Mouse (Mus musculus) lung, embryonic 14.5 days (tissue): ENCODE data around the gene Clmn. TPM values are rescaled to one million over a fixed set of nuclear protein-coding genes. Genes with fewer than 3 reads are reported as not detected.

Experiments used
- ATAC-seq: fragments of 200-750 bp; cut with Nextera tagmentation; 2 replicates; pipeline ENCODE4 v1.8.0; 2017; ENCODE audit warnings: mild to moderate bottlenecking, moderate TSS enrichment, moderate library complexity; ENCODE audit not compliant: insufficient read depth
- DNase-seq: peaks from one replicate; pipeline ENCODE4 v3.0.0-alpha.2; 2015
- H3K27ac ChIP-seq: fragments of 300-500 bp; sonication (generic); 2 replicates; pipeline ENCODE4 v1.5.1; 2014; ENCODE audit warnings: low read depth, mild to moderate bottlenecking, moderate library complexity
- H3K27me3 ChIP-seq: fragments of 300-500 bp; sonication (generic); 2 replicates; pipeline ENCODE4 v1.6.1; 2014; ENCODE audit warnings: low read length, control low read depth; ENCODE audit not compliant: insufficient read depth
- H3K36me3 ChIP-seq: fragments of 300-500 bp; sonication (generic); 2 replicates; pipeline ENCODE4 v1.6.1; 2014; ENCODE audit warnings: control low read depth; ENCODE audit not compliant: insufficient read depth
- H3K4me1 ChIP-seq: fragments of 300-500 bp; sonication (generic); 2 replicates; pipeline ENCODE4 v1.6.1; 2014; ENCODE audit warnings: antibody characterized with exemption, control low read depth; ENCODE audit not compliant: insufficient read depth
- H3K4me2 ChIP-seq: fragments of 300-500 bp; sonication (generic); 2 replicates; pipeline ENCODE4 v1.6.1; 2014; ENCODE audit warnings: mild to moderate bottlenecking
- H3K4me3 ChIP-seq: fragments of 300-500 bp; sonication (generic); 2 replicates; pipeline ENCODE4 v1.5.1; 2014; ENCODE audit warnings: low read depth, low read length
- H3K9ac ChIP-seq: fragments of 300-500 bp; sonication (generic); 2 replicates; pipeline ENCODE4 v1.6.1; 2014
- H3K9me3 ChIP-seq: fragments of 300-500 bp; sonication (generic); 2 replicates; pipeline ENCODE4 v1.6.1; 2016; ENCODE audit warnings: low read depth, low read length, control low read depth
- CTCF ChIP-seq: IDR thresholded peaks from 2 replicates; pipeline ENCODE4 v1.5.1; 2016; ENCODE audit warnings: antibody characterized with exemption, low read depth
- WGBS: fragments of 180-500 bp; shearing (Covaris S2); extraction: QIAGEN DNeasy Blood & Tissue Kit; methylation state at CpG from one replicate; pipeline ENCODE4 v1.1.7; 2014; 5-methylcytosine and 5-hydroxymethylcytosine counted together
- polyA plus RNA-seq: library from polyadenylated mRNA; unstranded; fragments of >200 nt; fragmentation: Nextera tagmentation; extraction: Ambion mirVana; gene quantifications from 2 replicates; pipeline ENCODE4 v1.2.1, GENCODE M21; 2014

The Clmn gene
- polyA plus RNA-seq, 1 experiment from 2014 or later = 2.1 TPM

DNA sequence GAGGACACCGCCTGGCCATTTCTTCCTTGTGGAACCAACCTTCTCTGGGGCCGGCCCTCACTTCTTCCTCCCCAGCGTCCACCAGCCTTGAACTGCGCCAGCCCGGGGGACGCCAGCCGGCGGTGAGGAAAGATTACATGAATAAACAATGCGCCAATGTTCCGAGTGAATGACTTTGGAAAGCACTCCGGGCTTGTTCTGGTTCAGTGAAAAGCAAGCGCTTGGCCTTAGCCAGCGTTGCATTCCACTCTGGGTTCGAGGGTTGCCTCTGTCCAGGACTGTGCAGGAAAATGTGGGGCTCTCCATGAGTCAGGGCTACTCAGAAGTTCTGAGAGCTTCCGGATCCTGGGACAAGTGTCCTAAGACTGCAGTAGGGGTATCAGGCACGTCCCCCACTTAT is 31.8 kb upstream of the Clmn start:
- H3K27ac ChIP-seq = peak overlapping the region; percentile 73
- H3K9me3 ChIP-seq = no peaks in the 10 kb centered on the region
- no peak overlapping the region for H3K4me2 ChIP-seq
- TF ChIP-seq CTCF = no peak
- H3K4me1 ChIP-seq = no peaks in the 10 kb centered on the region; the same call in 1 of the 2 replicates
- H3K9ac ChIP-seq = no peak overlapping the region
- no peaks in the 10 kb centered on the region for H3K36me3 ChIP-seq
- DNase-seq = peak; percentile 55
- H3K4me3 ChIP-seq = no peak overlapping the region
- ATAC-seq = peak; percentile 60
- no peaks in the 10 kb centered on the region for H3K27me3 ChIP-seq
- 46% methylated on average over 16 of the region's 16 CpGs for WGBS

DNA sequence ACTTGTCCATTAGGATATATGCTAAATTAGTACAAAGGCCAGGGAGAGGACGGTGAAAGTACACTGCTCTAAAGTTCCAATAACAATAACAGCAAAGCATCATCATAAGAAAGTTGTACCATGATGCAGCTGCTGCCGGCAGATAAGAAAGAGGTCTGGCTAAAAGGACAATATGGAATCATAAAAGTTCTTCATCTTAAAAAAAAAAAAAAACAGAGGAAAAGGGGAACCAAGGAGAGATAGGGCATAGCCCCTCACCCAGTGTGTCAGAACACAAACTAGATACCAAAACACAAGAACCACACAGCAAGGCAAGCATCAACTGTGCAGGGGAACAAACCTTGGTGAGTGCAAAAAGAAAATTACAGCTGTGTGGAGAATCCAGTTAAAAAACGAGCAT is 27.4 kb upstream of the Clmn start:
- no peak for TF ChIP-seq CTCF
- Histone ChIP-seq H3K27ac (no peak overlapping the region), H3K36me3 (no peaks in the 10 kb centered on the region), H3K9ac (no peak overlapping the region), H3K4me1 (no peaks in the 10 kb centered on the region), H3K4me3 (no peak overlapping the region), H3K27me3 (no peaks in the 10 kb centered on the region), H3K4me2 (no peak overlapping the region), H3K9me3 (no peaks in the 10 kb centered on the region)
- 89% methylated on average over 3 of the region's 3 CpGs for WGBS
- DNase-seq (no peak), ATAC-seq (no peak)

DNA sequence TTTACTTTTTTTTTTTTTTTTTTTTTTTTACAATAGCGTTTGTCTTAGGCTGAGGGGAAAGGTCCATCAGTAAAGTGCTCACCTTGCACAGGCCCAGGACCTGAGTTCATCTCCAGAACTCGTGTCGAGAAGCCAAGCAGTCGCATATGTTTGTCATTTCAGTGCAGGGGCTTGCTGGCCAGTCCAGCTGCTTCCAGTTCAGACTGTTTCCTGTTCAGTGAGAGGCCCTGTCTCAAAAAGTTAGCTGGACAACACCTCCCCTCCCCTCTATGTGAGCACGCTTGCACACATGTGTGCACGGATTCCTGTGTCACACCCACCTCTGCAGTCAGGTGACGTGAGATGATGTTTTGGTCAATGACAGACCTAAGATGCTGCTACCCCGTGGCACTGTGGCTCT is 25.2 kb upstream of the Clmn start:
- DNase-seq (no peak), ATAC-seq (no peak)
- 80% methylated on average over 8 of the region's 8 CpGs for WGBS
- Histone ChIP-seq H3K4me3 (no peak overlapping the region), H3K27ac (no peak overlapping the region), H3K4me2 (no peak overlapping the region), H3K27me3 (no peaks in the 10 kb centered on the region), H3K36me3 (no peaks in the 10 kb centered on the region), H3K4me1 (no peaks in the 10 kb centered on the region), H3K9me3 (no peaks in the 10 kb centered on the region), H3K9ac (no peak overlapping the region)
- no peak for TF ChIP-seq CTCF

DNA sequence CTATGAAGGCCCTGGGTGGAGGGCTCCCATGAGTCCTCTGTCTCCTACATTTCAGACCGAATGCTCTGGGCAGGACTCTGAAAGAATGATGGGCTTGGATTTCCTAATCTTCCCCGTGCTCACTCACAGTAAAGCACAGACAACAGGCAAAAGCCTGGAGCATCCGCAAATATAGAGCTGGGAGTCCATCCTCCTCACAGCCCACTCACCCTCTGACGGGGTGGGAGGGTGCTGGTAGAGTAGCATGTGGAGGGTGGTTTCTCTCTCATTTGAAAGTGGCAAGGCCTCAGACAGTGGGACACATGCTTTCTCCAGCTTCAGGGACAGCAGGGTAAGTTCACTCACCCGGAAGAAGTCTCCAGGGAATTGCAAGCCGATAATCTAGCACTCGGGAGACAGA is 21.2 kb upstream of the Clmn start:
- 72% methylated on average over 7 of the region's 7 CpGs for WGBS
- DNase-seq (no peak), ATAC-seq (no peak)
- H3K36me3 ChIP-seq = no peaks in the 10 kb centered on the region
- no peak for TF ChIP-seq CTCF
- H3K27ac ChIP-seq = no peak overlapping the region
- no peak overlapping the region for H3K4me3 ChIP-seq
- H3K27me3 ChIP-seq = no peaks in the 10 kb centered on the region
- no peaks in the 10 kb centered on the region for H3K4me1 ChIP-seq
- no peak overlapping the region for H3K4me2 ChIP-seq
- H3K9me3 ChIP-seq = no peaks in the 10 kb centered on the region
- H3K9ac ChIP-seq = no peak overlapping the region

DNA sequence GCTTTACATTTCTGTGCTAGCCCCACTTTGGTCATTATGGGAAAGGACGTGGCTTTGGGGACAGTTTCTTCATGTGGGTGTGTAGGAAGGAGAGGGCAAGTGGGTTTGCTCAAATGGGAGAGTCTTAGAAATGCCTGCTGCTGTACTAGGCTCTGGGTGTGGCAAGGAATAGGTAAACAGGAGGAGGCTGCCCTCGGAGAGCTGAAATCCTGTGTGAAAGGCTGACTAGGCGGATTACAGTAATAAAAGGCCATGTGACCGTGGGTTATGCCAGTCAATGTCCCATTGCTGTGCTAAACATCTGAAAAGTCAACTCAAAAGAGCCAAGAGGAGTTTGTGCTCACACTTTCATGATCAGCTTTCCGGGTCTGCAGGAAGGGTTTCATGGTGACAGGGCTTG is 17.7 kb upstream of the Clmn start:
- Histone ChIP-seq H3K9ac (no peak overlapping the region), H3K4me1 (no peaks in the 10 kb centered on the region), H3K9me3 (no peaks in the 10 kb centered on the region), H3K4me3 (no peak overlapping the region), H3K36me3 (no peaks in the 10 kb centered on the region), H3K4me2 (no peak overlapping the region), H3K27ac (no peak overlapping the region), H3K27me3 (no peaks in the 10 kb centered on the region)
- no peak for ATAC-seq
- 51% methylated on average over 5 of the region's 5 CpGs for WGBS
- TF ChIP-seq CTCF = no peak
- DNase-seq = no peak

DNA sequence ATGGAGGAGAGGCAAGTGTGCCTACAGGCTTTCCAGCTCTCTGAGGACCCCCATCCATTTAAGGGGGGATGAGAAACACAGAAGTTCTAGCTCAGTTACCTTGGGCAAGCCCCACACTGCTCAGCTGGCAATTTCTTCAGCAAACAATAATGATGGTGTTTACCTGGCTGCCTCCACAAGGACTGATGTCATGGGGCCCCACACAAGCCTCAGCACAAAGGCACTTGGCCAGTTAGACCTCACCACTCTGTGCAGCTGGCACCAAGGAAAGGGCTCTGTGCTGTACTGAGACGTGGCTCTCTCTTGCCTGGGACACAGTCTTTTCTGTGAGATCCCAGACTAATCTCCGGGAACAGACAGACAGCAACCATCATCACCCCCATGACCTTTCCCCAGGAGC is 17.2 kb upstream of the Clmn start:
- Histone ChIP-seq H3K27ac (no peak overlapping the region), H3K36me3 (no peaks in the 10 kb centered on the region), H3K9ac (no peak overlapping the region), H3K9me3 (no peaks in the 10 kb centered on the region), H3K27me3 (no peaks in the 10 kb centered on the region), H3K4me1 (no peaks in the 10 kb centered on the region), H3K4me3 (no peak overlapping the region), H3K4me2 (no peak overlapping the region)
- ATAC-seq (0 out of 2 replicates have a peak, but pooled peaks have one; percentile 31), DNase-seq (no peak)
- no peak for TF ChIP-seq CTCF
- WGBS = 32% methylated on average over 2 of the region's 2 CpGs

DNA sequence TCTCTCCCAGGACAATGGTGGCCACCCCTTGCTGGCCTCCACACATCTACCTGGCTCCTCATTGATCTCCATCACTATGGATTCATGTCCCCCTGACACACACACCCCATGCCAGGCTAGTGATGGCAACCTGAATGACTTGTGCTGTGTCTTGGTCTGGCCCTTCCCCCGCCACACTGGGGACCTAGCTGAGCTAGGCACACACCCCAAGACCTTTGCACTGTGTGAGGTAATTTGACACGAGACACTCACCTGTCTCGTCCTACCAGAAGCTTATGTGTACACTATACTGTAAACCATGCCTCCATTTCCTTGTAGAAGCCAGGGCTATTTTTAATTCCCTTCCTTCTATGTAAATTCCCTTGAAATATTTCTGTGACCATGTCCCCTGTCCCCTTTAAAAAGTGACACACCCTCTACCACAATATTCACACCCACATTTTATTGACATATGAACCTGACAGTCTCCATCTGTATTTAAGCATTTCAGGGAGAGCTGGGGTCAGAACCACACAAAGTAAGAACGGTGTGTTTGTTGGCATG is 16.7 kb upstream of the Clmn start:
- Histone ChIP-seq H3K4me3 (no peak overlapping the region), H3K4me1 (no peaks in the 10 kb centered on the region), H3K9me3 (no peaks in the 10 kb centered on the region), H3K27ac (no peak overlapping the region), H3K9ac (no peak overlapping the region), H3K27me3 (no peaks in the 10 kb centered on the region), H3K36me3 (no peaks in the 10 kb centered on the region), H3K4me2 (no peak overlapping the region)
- 55% methylated on average over 4 of the region's 4 CpGs for WGBS
- DNase-seq = no peak
- no peak for ATAC-seq
- TF ChIP-seq CTCF = no peak

DNA sequence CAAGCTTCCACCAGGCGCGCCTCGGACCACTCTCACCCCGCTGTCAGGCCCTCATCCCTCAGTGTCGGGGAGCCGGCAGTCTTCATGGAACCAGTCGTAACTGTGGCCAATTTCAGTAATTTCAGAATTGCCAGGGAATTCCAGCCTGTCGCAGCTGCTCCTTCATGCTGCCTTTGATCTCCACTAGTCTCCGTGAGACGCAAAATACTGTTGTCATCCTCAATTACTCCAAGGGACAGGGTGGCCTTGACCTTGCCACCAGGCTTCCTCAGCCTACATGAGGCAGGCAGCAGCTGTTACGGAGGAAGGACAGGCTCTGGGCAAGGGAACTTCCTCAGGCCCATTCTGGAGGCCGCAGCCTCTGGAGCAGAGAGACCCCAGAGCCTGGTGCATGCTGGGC is 15.5 kb upstream of the Clmn start:
- no peak for TF ChIP-seq CTCF
- no peak for DNase-seq

More for the DNA sequence above, 15.5 kb upstream of the Clmn start:
- no peaks in the 10 kb centered on the region for H3K9me3 ChIP-seq
- no peaks in the 10 kb centered on the region for H3K4me1 ChIP-seq
- H3K4me3 ChIP-seq = no peak overlapping the region
- no peak for ATAC-seq
- 60% methylated on average over 12 of the region's 12 CpGs for WGBS
- no peak overlapping the region for H3K27ac ChIP-seq
- H3K9ac ChIP-seq = no peak overlapping the region
- no peaks in the 10 kb centered on the region for H3K27me3 ChIP-seq
- no peak overlapping the region for H3K4me2 ChIP-seq
- no peaks in the 10 kb centered on the region for H3K36me3 ChIP-seq
